Mouse (Mus musculus) cerebellum, adult 9-11 months (tissue): ENCODE data around the gene Palmd.

Source experiments
- DNase-seq: peaks from one replicate; pipeline ENCODE4 v3.0.0; 2022

Gene Palmd

DNA sequence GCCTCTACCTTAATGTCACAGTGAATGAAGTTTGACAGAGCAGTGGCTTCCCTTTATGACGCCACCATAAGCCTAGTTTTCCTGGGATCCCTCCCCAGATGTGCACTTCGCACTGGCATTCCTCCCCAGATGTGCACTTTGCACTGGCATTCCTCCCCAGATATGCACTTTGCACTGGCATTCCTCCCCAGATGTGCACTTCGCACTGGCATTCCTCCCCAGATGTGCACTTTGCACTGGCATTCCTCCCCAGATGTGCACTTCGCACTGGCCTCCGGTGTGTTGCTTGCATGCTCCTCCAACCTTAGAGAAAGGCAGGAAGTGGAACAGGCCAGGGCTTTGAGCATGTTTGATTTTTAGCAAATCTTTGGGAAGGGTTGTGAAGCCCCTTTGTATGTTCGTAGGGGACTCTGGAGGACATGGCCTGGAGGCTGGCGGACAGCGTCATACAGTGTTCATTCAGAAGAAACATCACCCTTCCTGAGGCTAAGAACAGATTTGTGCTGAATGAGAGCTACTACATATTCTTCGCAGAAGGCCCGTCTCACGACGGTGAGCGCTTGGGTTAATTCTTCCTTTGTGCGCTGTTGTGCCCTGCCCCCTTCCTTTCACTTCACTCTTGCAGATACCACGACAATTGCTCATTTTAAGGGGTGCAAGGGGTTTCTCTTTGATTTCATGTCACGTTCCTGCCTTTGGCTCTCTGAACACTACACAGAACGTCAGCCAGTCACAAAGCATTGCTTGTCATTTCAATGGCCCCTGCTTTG lies 77.2 kb downstream of the Palmd start:
- DNase-seq, result no peak

DNA sequence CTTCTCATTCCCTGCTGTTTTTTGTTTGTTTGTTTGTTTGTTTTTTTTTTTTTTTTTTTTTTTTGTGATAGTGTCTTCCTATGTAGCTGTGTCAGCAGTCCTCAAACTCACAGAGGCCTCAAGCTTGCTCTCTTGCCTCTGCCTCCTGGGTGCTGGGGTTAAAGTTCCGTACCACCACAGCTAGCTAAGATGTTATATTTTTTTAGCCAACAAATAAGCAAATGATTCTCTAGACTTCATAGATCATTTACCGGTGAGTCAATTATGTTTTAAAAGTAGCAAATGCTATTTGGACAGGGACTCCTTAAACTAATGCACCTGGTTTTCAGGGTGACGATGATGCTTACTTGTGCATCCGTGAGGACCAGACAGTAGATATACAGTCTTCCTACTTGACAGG lies 78.2 kb downstream of the Palmd start:
- no peak for DNase-seq

DNA sequence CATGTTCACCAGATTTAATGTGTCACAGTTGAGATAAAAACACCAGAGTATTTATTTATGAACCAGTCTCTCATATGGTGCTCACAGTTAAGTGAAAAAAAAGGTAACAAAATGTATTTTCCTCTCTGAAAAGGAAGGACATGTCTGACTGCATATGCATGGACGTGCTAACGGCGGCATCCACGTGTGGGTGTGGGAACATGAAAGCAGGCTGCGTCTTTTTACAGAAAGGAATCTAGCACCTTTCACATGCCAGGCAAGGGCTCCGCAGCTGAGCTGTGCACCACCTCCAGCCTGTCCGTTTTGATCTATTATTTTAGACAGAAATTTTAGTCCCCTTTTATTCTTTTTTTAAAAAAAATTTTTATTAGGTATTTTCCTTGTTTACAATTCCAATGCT lies 79.4 kb downstream of the Palmd start:
- DNase-seq, result no peak

DNA sequence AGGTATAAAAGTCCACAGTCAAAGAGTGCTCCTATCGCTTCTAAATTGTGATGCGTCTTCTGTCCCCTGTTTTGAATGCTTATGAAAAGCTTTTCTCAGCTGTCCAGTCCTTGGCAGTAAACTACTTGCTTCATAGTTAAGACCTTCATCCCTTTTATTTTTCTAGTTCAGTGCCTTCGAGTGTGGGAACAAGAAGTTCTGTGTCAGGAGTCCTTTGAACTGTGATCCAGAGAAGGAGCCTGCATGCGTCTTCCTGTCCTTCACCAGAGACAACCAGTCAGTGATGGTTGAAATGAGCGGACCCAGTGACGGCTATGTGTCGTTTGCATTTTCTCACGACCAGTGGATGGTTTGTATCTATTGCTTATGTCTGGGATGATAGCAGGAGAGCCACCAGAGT lies 83.8 kb downstream of the Palmd start:
- no peak for DNase-seq

DNA sequence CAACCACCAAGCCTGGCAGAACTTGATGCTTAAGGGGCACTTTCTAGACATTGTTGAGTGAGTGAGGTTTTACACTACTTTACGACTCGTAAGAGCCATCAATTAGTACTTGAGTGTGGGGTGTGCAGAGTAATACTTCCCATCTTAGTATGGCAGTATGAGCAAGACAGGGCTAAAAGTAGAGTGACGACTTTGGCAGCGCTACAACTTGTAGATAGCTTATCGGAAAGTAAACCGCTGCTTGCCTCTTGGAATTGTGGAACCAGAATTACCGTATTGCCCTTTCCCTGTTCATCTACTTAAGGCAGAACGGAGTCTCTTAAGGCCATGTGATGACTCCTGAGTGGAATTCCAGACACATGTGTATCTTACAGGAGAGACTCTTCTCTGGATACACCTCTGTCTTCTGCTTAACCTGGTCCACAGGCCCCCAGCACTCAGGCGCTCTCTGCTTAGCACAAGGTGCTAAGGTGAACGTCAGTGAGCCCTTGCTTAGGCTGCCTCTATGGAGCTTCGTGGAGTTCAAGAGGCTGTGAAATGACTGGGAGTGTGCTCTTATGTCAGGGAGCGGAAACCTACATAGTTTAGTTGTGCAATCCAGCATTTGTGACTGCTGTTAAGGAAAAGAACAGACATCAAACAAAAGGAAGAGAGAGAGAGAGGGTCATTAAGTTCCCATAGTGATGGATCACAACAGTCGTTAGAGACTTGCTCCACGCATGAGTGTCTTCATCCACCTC lies 86.4 kb downstream of the Palmd start:
- DNase-seq, result no peak

DNA sequence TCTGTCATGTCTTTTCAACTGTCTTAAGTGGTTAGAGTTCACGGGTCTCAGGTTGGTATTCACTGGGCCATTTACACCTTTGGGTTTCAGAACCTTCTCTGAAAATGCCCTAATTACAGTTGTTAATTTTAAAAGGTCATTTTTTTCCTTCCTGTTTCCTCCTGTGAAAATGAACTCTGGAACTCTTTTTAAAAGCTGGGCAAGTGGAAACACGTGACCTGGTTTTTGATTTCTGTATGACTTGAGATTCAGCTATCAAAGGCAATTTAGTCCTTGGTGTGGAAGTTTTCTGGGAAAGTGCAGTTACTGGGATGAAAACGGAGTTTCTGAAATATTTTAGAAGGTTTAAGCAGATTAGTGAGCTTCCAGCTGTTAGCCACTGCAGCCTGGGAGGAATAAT lies 98.4 kb downstream of the Palmd start:
- no peak for DNase-seq
